Mouse (Mus musculus) adrenal gland, postnatal 14 days (tissue): ENCODE results near the gene Tm4sf1. TPM values are rescaled to one million over a fixed set of nuclear protein-coding genes. Genes with fewer than 3 reads are reported as not detected.
A peak's percentile ranks its signal among the peaks of the same experiment; 100 is the strongest.

Experiments used
- DNase-seq: peaks from one replicate; pipeline ENCODE4 v3.0.0; 2021; ENCODE audit warnings: mixed read lengths
- long read RNA-seq, 2 experiments: library from polyadenylated mRNA; stranded (forward); transcript quantifications; one replicate each; pipeline ENCODE4 v2.0.0; 2021
- total RNA-seq: library from RNA; stranded (reverse); gene quantifications from 2 replicates; pipeline ENCODE4 v1.2.3, GENCODE M21; 2021

Tm4sf1 gene
- 48.1 and 52.2 TPM in 2 replicates for total RNA-seq
- long read RNA-seq, experiment 1, transcript Tm4sf1-202 (5 exons, 2,855 nt), result major isoform, 28 of 34 reads
- long read RNA-seq, experiment 1, partial matches to known transcripts, result 4 of 34 reads
- long read RNA-seq, experiment 1, other reads (novel, unspliced or antisense), result 2 of 34 reads
- long read RNA-seq, experiment 2, transcript Tm4sf1-202 (5 exons, 2,855 nt), result major isoform, 39 of 47 reads
- long read RNA-seq, experiment 2, partial matches to known transcripts, result 3 of 47 reads
- long read RNA-seq, experiment 2, other reads (novel, unspliced or antisense), result 4 of 47 reads

DNA sequence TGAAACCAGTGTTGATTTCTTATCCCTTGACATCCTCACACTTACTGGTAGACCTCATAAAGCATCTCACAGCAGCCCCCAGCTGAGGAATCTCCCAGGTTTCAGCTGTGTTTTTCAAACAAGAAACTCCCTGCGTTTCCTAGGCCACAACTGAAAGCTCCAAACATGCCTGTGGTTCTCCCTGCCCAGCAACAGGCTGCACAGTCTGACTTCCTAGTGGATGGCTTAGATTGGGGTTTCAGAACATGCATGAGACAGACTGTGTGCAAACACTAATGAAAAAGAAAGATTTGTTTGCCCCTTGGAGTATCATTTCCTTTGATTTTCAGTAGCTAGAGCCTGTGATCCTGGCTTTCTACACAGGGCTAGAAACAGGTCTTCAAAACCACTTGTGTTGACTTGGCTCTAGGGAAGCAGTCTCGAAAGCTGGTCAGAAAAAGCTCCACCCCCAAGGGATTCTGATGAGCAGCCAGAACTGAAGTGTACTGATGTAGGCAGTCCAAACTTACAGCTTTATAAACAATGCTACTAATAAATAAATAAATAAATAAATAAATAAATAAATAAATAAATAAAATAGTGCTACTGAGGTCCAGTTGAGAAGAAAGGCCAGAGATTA lies at the start of gene Tm4sf1:
Gene Tm4sf1 (minus strand): TSS at position 68 of the 619 bp plus-strand sequence.
- no peak for DNase-seq

DNA sequence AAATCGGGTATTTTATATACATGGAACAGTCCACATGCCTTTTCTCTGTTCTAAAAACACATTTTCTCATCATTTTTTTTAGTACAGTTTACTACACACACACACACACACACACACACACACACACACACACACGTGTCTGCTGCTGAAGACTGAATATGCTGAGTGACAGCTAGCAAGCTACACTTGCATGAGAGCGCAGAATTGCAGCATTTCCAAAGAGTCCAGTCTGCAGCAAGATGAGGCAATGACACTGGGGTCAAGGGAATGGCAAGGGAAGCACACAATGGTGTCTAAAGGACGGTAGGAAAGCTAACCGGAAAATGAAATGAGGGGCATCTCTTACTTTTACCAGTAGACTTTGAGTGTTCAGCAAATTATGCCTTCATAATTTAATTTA lies 43.0 kb upstream of the Tm4sf1 start:
- DNase-seq, result no peak

DNA sequence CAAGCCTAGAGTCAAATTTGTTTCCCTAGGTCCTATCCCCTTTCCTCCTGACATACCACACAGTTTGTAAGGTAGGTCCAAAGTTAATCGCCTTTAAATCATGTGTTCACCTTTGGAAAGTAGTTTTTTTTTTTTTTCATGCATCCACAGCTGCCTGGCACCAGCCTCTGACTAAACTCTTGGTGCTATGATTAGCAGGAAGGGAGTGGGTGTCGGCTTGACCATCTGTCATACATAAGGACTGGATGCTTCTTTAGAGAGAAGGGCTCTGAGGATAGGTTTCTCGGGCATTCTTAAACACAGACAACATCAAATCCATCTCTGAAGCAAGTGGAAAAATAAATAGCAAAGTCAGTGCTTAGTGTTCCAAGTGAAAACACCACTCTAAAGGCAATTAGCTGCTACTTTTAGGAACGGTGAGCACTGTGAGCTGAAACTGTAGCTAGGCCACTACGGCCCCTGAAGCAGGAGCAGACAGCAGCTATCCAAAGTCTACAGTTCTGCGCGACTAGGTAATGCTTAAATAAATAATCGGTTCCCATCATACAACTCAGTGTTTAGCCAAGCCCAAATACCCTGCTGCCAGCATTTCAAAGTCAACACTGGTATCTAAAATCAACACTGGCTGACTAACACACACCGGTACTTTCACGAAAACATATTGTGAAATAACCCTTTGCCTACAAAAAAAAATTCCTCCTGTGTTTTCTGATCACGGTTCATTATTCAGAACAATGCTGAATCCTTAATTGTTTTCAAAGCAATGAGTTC lies 42.2 kb upstream of the Tm4sf1 start:
- no peak for DNase-seq

DNA sequence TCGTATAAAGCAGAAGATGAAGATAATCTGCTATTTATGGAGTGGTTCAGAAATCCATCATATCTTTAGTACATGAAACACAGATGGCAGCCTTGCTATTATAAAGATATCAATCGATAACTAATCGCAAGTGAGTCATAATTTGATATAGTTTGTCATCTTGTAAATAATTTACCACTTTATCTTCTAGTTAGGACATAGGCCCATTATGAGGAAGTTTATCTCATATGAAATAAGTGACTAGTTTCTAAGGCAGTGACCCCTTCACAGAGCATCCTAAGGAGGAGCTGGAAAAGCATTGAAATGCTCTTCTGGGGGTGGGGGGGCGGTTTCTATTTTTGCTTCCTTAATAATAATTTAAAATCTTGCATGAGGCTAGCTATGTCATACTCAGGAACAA lies 41.2 kb upstream of the Tm4sf1 start:
- no peak for DNase-seq

DNA sequence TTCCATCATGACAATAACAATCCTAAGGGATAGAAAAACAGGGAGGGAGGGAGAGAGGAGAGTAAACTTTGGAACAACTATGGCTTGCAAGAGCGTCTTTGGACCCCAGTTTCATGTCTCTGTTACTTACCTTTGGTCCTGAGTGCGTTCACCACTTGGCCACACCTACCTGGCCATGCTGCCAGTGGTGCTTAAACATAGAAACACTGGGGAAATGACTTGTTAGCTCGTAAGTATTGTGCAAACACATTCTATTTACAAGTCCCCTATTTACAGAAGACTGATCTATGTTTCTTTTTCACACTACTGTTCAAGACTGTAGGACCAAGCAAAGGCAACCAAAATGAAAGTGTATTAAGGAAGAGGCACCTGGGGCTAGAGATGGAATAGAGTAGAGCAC lies 39.5 kb upstream of the Tm4sf1 start:
- DNase-seq, result no peak

DNA sequence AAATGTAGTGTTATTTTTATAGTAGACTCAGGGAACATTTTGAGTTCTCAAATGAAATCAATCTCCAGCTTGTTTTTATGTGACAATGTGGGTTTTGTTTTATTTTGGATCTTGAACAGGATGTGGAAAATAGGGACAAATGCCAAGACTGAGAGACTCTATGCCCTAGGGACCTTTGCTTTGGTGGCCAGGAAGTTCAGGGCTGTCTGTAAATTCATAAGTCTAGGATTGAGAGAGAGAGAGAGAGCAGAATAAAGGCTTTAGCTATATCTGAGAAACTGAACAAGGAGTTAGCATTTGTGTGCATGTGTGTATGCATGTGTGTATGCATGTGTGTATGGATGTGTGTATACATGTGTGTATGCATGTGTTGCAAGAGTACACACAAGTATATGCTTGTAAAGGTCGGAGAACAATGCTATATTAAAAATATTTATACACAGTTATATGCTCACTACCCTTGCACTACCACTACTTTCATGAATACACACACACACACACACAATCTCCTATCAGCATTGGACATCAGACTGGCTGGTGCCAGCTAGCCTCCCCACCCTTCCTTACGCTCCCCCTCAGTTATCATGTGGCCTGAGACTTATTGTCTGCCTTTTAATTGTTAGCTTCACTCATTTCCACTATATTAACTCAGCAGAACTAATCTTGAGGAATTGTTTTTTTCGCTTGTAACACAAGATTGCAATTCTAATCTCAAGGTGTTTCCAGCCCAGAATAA lies 33.5 kb upstream of the Tm4sf1 start:
- peak; percentile 21 for DNase-seq

DNA sequence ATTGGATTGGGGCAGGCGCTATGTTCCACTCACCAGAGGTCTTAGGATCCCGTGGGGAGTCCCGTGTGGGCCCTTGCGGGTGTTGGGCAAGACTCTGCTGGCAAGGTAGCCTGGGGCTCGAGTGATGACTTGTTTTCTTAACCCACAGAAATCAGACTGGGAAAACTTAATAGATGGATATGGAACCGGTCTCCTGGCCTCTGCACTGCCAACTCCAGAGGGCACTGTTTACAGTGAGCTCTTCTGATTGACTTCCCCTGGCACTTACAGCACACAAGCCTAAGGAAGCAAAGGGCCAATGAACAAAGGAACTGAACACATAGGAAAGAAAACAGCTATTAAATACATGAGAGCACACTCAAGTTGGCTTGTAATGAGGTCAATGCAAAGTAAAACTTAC lies 26.2 kb upstream of the Tm4sf1 start:
- no peak for DNase-seq

DNA sequence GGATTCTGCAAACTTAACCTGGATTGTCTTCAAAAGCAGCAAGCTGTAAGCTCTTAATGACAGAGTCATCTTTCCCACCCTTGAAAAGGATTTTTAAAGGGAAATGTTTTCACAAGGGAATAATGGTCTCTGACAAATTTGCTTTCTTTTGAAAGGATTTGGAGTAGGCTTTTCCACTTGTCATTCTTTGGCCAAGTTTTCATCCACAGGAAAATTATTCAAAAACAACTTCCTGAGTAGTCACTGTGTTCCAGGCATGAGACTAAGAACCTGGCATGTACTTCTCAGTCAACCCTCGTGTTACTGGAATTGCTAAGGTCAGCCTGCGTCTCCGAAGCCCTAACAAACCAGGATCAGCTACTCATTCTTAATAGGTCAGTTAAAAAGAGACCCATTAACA lies 5.3 kb upstream of the Tm4sf1 start:
- DNase-seq, result no peak

DNA sequence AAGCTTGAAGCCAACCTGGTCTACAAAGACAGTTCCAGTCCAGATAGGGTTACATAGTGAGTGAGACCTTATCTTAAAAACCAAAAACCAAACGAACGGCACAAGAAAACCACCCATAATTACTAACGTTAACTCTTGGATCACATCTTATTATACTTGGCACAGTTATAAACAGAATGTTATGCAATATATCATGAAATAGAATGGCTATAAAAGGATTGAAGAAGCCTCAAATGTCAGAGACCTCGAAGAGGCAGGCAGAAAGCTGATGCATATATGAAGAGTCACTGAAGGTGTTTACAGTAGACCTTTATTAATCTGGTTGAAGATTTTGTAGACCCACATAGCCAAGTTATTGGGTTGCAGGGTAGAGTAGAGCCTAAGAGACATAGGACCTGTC lies 3.8 kb upstream of the Tm4sf1 start:
- no peak for DNase-seq

DNA sequence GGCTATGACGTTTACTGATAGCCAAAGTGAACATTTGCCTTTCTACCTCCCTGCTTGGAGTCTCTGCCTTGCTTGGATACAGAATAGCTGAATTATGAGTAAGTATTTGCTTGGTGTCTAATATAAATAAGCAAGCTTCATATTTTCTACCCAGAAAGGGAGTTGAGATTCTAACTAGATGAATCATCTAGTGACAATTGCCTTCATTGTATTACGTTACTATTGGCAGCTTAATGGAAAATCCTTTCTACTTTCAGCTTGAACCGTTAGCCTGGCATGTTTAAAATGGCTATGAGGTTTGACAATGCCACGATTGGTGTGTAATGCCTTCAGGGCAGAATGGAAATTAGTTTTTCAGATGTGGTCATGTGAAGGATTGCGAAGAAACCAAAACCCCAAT lies 2.7 kb upstream of the Tm4sf1 start:
- no peak for DNase-seq

DNA sequence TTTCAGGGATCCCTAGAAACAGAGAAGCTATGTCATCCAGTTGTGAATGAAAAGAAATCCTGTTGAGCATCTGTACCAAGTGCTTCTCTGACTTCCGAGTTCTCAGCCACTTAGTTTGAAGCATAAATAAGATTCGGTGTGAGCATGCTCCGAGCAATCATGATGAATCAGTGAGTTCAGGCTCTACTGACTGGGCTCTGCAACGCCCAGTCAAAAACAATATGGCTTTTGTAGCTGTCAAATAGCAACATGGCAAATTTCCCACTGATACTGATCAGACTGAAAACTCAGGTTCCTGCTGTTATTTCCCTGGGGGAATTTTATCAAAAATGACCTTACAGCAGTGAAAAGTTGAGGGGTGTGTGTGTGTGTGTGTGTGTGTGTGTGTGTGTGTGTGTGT lies 2.3 kb upstream of the Tm4sf1 start:
- no peak for DNase-seq

DNA sequence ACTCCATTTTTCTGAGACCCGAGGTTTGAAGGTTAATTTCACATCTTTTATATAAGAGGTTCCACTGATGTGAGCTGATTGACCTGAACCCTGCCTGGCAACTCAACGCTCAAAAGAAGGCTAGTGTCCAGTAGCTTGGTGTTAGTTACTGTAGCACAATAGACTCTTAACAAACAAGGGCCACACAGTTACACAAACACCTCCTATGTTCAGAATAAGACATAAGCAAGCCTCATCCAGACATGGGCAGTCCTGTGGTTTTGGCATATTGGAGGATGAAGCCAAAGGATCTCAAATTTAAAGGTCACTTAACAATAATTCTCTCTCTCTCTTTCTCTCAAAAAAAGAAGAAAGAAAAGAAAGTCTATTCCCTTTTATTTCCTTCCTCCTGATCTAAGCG lies 1.7 kb upstream of the Tm4sf1 start:
- DNase-seq, result no peak

DNA sequence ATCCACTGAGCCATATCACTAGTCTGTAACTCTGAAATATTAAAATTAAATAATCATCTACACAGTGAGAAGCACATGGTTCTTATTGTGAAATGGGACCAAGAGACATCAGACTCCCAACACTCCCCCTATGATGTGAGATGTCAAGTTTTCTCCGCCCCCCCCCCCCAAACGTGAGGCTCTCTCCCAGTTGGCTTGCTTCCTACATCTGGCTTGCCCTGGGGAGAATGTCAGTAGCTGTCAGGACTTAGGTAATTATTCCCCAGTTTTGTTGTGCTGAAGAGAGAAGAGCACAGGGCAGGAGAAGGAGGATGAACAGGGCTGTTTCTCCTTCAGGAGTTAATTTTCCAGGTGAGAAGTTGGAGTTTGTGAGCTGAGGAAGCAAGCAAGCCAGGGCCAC lies 1.1 kb upstream of the Tm4sf1 start:
- no peak for DNase-seq

DNA sequence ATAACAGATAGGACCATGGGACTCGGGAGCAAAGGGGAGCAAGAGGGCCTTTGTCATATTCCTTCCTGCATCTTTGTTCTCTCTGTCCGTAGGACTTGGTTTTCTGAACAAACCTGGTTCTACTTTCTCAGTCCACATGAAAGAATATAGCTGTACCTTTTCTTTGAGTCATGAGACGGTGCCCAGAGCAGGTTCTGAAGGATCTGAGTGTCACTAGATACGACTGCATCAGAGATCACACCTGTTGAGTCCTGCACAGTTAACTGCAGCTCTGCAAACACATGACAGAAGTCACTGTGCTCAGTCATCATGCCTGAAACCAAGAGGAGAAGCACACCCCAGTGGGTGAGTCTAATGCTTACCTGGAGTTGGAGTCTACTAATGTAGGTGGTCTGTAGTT lies 422 bp downstream of the Tm4sf1 start:
- DNase-seq, result no peak

DNA sequence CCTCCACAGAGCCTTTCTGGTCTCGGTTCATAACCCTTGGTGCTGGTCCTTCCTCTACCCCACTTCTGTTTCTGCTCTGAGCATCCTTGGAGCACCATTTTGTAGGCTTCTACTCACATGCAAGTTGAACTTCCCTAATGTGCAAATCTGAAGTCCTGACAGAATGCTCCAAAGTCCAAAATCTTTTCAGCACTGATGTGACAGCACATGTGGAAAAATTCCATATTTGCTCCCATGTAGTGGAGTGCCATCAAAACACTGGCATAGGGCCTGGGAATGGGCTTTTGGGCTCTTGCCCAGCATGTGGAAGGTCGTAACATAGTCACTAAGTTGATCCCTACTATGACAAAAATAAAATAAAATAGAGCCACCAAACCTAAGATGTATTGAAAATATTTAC lies 3.8 kb downstream of the Tm4sf1 start:
- DNase-seq, result peak; percentile 8

DNA sequence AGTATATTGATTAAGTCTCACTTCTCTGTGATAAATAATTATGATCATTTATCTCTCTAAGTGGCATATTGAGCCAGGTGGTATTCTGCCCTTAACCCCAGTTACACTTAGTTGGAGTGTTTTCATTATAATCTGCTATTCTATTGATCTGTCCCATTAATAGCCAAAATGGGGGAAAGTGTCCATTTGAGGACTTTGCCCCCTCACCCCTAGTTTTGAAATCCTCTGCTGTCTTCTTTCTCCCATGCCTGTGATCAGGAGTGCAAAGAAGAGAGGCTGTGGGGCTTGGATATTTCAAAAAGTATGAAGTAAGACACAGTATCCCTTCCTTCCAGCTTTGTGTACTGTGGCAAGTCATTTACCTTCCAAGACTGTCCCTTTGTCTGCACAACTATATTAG lies 5.2 kb downstream of the Tm4sf1 start:
- no peak for DNase-seq

DNA sequence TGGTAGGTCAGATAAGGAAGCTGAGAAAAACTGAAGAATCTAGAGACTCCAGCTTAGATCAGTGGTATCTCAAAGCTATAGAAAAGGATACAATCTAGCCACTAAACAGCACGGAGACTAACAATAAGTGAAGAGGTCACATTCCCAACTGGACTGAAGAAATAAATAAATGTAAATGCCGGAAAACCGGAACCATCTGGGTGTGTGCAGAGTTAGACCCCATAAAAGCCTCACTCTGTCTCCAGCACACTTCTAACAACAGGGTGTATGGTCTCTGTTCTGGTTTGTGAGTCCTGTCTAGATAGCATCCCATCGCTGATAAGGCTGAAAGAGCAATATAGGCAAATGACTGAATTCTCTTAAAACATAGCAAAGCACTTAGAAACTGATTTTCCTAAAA lies 6.2 kb downstream of the Tm4sf1 start:
- no peak for DNase-seq

DNA sequence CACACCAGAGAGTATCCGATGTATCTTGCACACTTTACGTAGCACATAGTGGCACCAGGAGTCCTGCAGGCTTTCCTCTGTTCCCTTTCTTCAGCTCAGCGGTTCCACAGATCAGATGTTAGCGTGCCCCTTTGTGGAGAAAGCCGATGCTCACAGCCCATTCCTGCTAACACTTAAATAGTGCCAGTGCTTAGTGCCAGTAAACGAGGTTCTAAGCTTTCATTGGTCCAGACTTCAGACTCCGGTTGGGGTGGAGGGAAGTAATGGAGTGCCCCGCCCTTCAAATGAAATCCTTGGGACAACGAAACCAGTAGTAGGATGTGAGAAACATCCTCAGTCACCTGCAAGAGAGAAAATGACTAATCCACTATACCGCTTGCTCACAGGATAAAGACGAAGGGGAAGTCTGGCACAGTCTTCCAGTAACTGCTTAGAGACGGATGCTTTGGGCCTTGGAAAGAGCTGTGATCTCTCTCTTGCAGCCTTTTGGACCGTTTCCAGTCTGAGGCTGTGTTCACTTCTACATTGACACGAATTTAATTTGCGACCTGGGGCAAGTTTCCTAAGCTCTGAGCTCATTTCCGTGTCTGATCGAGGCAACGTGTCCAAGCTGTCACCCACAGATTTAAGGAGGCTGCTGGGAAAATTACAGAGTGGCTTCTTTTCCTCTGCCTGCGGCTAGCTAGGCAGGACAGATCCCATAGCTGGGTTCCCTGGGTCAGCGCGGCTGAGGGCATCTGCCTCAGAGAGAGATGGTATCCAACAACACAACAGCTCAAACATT lies 6.9 kb downstream of the Tm4sf1 start:
- peak; percentile 60 for DNase-seq

DNA sequence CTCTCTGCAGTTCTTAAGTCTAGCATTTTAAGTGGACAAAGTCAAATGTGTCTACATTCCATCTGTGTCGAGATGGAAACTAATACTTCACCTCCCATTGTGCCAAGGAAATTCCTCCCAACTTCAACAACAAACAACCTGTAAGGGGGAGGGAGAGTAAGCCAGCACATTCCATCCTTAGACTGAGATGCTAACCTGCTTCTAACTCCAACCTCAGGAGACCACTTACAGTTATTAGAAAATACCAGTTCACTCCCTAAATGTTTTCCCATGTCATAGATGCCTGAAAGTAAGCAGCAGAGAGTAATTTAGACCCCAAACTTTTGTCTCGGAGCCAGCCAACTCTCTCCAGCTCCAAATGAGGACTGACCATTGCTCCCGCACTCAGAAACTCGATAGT lies 7.9 kb downstream of the Tm4sf1 start:
- no peak for DNase-seq

DNA sequence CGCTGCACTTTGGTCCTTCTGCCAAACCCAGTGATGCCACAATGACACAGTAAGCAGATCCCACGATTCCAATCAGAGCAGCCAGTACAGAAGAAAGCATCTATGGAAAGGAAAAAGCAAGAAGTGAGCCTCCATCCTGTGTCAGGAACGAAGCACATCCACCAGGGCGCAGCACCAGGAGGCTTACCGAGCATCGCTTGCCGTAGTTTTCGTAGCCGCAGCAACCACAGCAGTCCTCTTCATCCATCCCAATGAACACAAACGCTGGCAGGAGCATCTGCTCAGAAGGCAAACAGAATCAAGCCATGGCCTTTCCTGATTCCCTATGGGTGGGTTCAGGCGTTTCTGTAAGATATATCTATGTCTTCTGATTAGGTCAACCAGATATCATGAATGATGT lies 9.0 kb downstream of the Tm4sf1 start:
- DNase-seq, result no peak

DNA sequence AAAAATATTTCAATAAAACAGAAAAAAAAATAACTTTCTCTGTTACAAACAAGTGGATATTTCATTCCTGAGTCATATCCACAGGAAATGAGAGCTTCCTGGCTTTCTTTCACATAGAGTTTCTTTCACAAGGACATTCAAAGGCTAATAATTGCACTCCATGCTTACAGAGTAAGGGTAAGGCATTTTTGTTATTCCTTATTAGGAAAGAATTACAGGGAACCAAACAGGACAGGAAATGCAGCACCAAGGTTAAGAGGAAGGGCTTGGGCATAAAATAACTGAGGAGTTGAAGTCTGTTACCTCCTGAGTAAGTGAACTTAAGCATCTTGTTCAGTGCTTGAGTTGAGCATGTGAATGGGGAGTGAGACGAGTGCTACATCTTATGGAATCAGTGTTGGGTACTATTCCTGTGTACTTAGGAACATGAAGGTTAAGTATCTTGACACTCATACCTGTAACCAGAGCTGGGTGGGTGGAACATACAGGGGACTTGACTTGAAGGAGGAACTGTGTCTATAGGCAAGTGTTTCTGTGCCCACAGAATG lies 12.8 kb downstream of the Tm4sf1 start:
- DNase-seq, result no peak
